Mouse (Mus musculus): ENCODE results near the gene Olfr384.
"Not testable (repeated sequence)": the region's sequence is repeated elsewhere in the genome, so short reads cannot be mapped to it uniquely, and the experiment has no call there.

Gene Olfr384

DNA sequence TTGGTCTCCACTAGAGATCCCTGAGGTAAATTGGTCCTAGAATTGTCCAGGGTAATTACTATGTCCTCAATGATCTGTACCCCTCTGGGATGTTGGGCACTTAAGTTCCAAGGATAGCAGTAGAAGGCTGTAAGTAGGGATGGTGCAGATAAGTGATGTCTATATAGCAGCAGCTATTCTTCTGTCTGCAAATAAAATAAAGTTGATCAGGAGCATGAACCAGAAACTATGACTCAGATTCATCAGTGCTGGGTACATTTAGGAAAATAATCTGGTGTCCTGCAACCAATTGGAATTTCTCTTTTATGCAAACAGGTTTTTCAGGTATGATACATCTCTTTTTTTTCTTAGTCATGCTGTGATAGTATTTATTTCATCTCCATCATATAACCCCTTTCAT is at the start of gene Olfr384:
Olfr384 (plus strand) TSS at position 301 of the 400 bp plus-strand sequence.
- no peak for DNase-seq

DNA sequence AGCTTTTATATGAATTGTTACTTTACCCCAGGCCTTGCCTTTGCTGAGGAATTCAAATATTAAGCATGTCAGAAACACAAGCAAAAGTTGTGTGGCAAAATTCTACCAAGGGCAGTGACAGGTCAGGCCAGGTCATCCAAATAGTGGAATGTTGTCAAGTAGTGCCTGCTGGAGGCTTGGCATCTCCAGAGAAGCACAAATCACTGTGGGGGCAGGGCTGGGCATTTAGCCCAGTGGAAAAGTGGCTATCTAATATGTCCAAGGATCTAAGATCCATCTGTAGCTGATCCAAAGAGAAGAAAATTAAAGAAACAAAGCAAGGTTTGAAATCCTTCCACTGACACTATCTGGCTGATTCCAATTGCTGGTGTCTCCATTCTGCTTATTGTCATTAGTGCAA is 18.5 kb upstream of the Olfr384 start:
- DNase-seq, result no peak

GRCm38 (mm10) chr11:73583188-73583587 is 15.2 kb upstream of the Olfr384 start:
- not testable (repeated sequence) for DNase-seq

DNA sequence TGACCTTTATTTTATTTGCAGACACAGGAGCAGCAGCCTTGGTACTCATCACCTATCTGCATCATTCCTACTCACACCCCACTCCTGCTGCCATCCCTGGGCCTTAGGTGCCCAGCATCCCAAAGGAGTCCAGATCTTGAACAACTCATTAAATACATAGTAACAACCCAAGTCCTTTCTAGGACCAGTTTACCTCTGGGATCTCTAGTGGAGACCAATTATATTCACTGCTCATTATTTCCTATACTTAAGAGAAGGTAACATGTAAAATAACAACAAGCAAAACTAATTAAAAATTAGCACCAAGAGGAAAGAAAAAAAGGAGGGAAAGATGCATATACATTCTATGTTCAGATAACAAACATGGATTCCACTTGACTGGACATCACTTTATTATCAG is 5.5 kb upstream of the Olfr384 start, which contains the start of gene Olfr385:
Olfr385 (minus strand) TSS at position 101 of the 400 bp plus-strand sequence.
- no peak for DNase-seq

Data from thymus, adult 18-20 months (tissue).